Mouse (Mus musculus): ENCODE measurements around the gene Phf21a. TPM values are rescaled to one million over a fixed set of nuclear protein-coding genes. Genes with fewer than 3 reads are reported as not detected.

Gene Phf21a
- total RNA-seq, 2 experiments from 2014 or later: 2.0 to 41.5 TPM

- no peak for ATAC-seq (replicated peaks; ENCODE audit: low FRiP score, poor library complexity, severe bottlenecking)
These were observed 180.3 kb downstream of the Phf21a start for GRCm38 (mm10) chr2:92273101-92273801.

DNA sequence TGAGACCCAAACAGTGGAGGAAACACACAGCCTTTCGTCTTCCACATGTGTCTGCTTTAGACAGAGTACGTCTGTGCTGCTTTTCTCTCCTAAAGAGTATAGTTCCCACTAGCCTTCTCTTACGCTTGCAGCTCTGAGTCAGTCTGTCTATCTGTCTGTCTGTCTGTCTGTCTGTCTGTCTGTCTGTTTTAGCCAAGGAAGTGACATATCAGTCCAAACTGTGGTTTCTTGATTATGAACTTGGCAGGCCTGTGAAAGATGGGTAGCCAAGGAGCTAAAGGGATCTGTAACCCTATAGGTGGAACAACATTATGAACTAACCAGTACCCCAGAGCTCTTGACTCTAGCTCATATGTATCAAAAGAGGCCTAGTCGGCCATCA is 180.9 kb downstream of the Phf21a start:
- no peak for ATAC-seq (replicated peaks; ENCODE audit: low FRiP score, poor library complexity, severe bottlenecking)

- no peak for ATAC-seq (replicated peaks; ENCODE audit: low FRiP score, poor library complexity, severe bottlenecking)
These were observed 184.9 kb downstream of the Phf21a start for GRCm38 (mm10) chr2:92277787-92278186.

DNA sequence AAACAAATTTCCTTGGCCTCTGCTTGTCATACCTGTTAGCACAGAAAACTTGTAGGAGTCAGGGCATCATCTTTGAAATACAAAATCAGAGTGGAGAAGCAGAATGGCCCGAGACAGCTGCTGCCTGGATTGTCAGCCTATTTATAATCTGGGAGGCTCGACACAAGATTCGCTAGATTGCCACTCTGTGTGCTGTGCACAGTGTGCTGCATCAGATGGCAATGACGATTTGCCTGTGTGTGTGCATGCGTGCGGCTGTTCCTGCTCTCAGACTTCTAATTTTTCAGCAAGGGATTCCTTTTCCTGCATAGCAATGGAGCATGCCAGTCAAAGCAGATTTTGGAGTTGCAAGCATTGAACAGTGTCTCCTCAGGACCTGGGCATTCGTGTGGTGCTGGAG is 185.7 kb downstream of the Phf21a start:
- no peak for ATAC-seq (replicated peaks; ENCODE audit: low FRiP score, poor library complexity, severe bottlenecking)

GRCm38 (mm10) chr2:92279398-92279797 is 186.5 kb downstream of the Phf21a start:
- ATAC-seq (replicated peaks; ENCODE audit: low FRiP score, poor library complexity, severe bottlenecking): no peak

DNA sequence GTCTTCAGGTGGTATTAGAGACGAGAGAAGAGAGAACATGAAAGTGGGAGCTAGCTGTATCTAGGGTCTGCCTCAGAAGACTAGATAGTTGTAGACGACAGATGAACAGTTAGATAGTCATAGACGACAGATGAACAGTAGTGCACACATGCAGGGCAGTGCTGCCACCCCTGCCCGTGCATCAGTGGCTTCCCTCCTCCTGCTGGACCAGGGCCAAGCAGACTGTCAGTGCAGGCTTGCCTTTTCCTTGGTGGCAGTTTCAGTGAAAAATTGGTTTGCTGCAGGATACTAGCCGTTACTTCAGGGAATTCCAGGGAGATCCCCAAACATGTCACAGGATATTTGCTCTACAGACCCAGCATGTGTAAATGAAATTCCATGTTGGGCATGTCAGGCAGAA is 192.7 kb downstream of the Phf21a start:
- ATAC-seq (replicated peaks; ENCODE audit: low FRiP score, poor library complexity, severe bottlenecking): no peak

GRCm38 (mm10) chr2:92289335-92289734 is 196.4 kb downstream of the Phf21a start:
- ATAC-seq (replicated peaks; ENCODE audit: low FRiP score, poor library complexity, severe bottlenecking): no peak

DNA sequence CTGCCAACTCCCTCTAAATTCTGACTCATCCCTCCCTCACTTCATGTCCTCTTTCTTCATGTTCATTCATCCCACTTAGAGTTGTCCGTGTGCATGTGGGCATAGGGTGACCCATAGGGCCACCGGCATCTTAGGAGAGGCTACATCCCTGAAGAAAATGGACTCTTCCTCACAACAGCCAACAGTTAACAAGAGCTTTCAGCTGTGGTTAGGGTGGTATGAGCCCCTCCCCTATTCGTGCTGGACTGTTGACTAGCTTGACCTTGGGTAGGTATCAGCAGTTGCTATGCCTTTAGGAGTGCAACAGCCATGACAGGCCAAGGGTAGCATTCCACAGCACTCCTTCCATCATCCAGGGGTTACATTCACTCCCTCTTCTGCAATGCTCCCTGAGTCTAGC is 198.6 kb downstream of the Phf21a start:
- ATAC-seq (replicated peaks; ENCODE audit: low FRiP score, poor library complexity, severe bottlenecking): no peak

- ATAC-seq (replicated peaks; ENCODE audit: low FRiP score, poor library complexity, severe bottlenecking): no peak
These were observed 203.5 kb downstream of the Phf21a start for GRCm38 (mm10) chr2:92296402-92296801.

DNA sequence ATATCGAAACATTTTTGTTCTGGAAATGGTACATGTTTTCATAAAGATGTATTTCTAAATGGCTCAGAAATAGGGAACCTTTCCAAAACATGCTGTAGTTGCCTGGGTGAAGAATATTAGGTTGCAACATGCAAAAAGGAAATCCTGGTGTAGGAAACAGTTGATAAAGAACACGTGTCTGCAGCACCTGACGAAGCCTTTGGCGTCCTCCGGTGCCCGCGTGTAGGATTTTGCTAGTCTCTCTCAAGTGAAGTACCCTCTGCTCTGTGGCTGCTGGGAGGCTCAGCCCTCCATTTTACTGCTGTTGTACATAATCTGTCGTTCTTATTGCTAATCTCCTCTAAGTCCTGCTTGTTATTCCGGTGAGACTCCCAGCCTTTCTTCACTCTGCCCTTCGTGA is 207.0 kb downstream of the Phf21a start:
- no peak for ATAC-seq (replicated peaks; ENCODE audit: low FRiP score, poor library complexity, severe bottlenecking)

GRCm38 (mm10) chr2:92301849-92302607 is 209.1 kb downstream of the Phf21a start:
- no peak for ATAC-seq (replicated peaks; ENCODE audit: low FRiP score, poor library complexity, severe bottlenecking)

GRCm38 (mm10) chr2:92312542-92312941 is 219.6 kb downstream of the Phf21a start:
- ATAC-seq (replicated peaks; ENCODE audit: low FRiP score, poor library complexity, severe bottlenecking): no peak

DNA sequence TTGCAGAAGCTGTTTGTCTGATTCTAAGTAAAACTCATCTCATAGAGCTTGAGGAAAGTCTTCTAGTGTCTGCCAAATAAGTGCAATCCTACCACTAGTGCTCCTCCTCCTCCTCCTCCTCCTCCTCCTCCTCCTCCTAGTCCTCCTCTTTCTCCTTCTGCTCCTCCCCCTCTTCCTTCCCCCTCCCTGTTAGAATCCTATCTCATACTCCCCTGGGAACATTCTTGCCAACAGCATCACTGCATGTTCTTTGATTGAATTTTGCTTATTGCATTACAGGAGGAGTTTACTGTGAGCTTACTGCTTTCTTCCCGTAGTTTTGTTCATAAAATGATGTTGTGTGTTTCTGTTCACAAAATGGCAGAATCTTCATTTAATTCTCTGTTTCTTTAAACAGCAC is 221.1 kb downstream of the Phf21a start:
- no peak for ATAC-seq (replicated peaks; ENCODE audit: low FRiP score, poor library complexity, severe bottlenecking)

GRCm38 (mm10) chr2:92316652-92317051 is 223.7 kb downstream of the Phf21a start:
- no peak for ATAC-seq (replicated peaks; ENCODE audit: low FRiP score, poor library complexity, severe bottlenecking)

GRCm38 (mm10) chr2:92317228-92317627 is 224.3 kb downstream of the Phf21a start:
- ATAC-seq (replicated peaks; ENCODE audit: low FRiP score, poor library complexity, severe bottlenecking): no peak

GRCm38 (mm10) chr2:92322669-92323068 is 229.8 kb downstream of the Phf21a start:
- ATAC-seq (replicated peaks; ENCODE audit: low FRiP score, poor library complexity, severe bottlenecking): no peak

GRCm38 (mm10) chr2:92325676-92326075 is 232.8 kb downstream of the Phf21a start:
- no peak for ATAC-seq (replicated peaks; ENCODE audit: low FRiP score, poor library complexity, severe bottlenecking)

DNA sequence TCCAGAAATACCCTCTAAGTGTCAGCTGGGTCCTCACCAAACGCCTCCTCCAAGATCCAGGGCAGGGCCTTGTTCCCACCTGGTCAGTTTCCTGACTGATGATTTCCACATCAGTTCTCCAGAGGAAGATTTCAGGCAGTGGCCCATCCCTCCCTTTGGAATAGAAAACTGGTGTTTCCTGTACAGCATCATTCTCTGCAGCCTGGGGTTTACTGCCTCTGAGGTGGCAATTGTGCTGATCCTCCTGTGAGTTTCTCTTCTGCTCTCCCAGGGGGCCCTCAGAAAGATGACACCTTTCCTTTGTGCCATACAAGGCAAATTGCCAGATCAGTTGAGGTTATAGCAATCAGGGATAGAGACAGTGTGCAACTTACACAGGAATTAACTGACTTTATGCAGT is 233.3 kb downstream of the Phf21a start:
- no peak for ATAC-seq (replicated peaks; ENCODE audit: low FRiP score, poor library complexity, severe bottlenecking)

DNA sequence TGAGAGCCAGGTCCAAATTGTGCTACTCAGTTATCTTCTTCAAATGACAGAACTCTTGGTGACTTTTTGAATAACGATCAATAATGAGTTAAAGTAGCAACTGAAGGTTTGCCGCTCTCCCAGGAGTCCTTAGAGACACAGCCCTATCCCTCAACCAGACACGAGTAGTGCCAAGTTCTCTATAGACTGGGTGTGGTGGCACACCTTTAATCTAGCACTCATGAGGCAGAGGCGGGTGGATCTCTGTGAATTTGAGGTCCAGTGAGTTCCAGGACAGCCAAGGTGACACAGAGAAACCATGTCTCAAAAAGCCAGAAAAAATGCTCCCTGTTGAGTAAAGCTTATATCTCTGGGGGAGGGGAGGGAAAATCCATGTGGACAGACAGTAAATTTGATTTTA is 234.7 kb downstream of the Phf21a start:
- ATAC-seq (replicated peaks; ENCODE audit: low FRiP score, poor library complexity, severe bottlenecking): no peak

- no peak for ATAC-seq (replicated peaks; ENCODE audit: low FRiP score, poor library complexity, severe bottlenecking)
These were observed 235.3 kb downstream of the Phf21a start for GRCm38 (mm10) chr2:92328206-92328605.

DNA sequence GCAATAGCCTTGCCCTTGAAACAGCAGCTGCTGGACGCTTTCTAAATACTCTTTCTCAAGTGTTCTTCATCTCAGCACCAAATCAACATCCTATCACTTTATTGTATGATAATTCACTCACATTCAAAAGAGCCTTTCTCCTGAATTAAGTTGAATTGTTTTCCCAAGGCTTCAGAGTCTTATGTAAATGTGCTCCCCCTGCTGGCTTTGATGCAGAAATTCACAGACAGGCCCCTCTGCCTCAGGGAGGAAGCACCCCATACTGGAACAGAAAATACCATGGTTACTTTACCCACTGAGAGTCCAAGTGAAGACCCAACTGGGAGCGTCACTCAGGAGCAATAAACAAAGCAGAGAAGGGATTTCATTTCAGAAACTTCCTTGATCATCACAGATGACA is 237.9 kb downstream of the Phf21a start:
- ATAC-seq (replicated peaks; ENCODE audit: low FRiP score, poor library complexity, severe bottlenecking): no peak

GRCm38 (mm10) chr2:92331410-92331809 is 238.5 kb downstream of the Phf21a start:
- ATAC-seq (replicated peaks; ENCODE audit: low FRiP score, poor library complexity, severe bottlenecking): no peak

Data from erythroid progenitor cell, adult 5-6 weeks (primary cell).